Mouse (Mus musculus) frontal cortex, postnatal 10 days (tissue): ENCODE measurements at regions not wholly inside any gene's neighbourhood (a gene's known extent, or its start where the extent isn't known, plus 50 kb on each side); places are given as distances from the start of the nearest gene placed in this dataset.

ENCODE experiments used
- DNase-seq, 2 experiments: peaks; one replicate each; pipeline ENCODE4 v3.0.0; 2022; ENCODE audit warnings: low spot score in 2 of 2, mixed read lengths in 1 of 2

DNA sequence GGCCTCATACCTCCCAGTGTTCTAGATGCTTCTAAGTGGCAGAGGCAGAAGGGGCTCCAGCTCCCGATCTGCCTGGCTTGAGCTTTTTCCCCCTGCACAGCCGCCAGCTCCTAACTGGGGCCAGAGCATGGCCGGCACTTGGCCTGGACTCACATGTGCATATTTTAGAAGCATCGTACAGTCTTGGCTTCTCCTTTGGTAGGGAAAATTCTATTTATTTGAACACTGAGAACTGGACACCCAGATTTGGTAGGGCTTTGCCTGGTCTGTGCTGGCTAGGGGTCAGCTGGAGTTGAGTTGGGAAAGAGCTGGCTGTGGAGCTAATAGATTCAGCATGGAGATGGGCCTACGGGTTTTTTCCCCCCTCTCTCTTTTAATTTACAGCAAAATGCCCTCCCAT, 282.9 kb upstream of the Auts2 start:
- no peak for DNase-seq

- no peak for DNase-seq
Observed at GRCm38 (mm10) chr5:132817665-132818064, 274.5 kb upstream of the Auts2 start.

DNA sequence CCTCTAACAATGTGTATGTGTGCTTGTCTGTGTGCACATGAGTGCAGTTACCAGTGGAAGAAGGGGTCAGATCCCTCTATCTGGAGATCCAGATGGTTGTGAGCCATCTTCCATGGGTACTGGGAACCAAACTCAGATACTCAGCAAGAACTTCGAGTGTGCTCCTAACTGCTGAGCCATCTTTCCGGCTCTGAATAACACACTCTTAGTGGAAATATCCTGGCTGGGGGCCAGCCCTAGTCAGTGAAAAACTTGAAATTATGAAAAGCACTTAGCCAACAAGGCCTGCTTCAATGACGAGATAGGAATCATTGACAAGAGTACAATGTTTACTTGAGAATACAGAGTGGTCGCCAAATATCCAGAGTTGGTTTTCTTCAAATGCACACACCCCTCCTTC, 266.0 kb upstream of the Auts2 start:
- DNase-seq, result no peak

DNA sequence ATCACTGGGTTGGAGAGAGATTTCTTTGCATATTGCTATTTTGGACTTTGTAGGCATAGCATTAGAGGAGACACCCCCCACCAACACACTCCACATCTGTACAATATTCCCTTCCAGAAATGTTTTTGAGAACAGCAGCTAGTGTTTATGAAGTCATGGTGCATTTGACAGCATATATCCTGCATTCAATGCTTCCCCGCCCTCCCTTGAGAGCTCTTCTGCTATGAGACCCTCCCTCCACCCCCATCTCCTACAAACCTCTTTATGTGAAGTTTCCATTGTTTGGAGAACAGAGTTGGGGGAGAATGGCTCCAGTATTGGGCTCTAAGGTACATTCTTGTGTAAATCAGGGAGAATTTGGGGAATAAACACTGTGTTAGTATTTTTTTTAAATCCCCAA, 252.9 kb upstream of the Auts2 start:
- DNase-seq, result no peak

DNA sequence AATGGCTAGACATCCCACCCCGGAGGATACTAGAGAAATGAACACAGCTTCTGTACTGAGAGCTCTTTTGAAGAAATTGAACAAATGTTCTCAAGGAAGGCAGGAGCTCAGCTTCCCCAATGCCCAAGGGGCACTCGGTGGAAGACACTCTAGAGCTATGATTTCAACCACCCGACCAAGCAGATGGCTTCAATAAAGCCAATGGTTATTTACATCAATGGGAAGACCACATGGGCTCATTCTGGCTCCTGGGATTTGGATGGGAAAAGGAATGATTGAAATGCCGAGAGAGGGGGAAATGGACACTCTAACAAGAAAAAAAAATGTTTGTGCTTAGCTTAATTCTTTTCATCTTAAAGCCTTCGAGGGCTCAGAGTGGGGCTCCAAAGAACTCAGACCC, 249.3 kb upstream of the Auts2 start:
- no peak for DNase-seq

GRCm38 (mm10) chr5:132785291-132785690, 242.1 kb upstream of the Auts2 start:
- no peak for DNase-seq

DNA sequence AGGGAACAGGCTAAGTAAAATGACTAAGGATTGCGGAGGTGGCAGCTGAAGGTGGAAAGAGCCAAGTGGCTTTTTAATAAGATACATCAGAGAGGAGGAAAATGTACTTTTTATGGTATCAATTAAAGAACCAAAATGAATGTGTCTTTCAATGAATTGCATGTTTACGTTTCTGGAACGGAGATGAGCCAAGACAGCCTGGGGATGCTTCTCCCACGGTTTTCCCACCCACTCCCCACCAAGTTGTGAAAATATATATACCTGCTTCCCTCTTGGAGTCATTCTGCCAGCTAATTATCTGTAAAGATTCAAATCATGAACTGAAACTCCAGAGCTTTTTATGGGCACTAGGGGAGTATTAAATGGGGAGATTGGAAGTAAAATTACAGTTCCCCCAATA, 241.6 kb upstream of the Auts2 start:
- DNase-seq, result no peak

GRCm38 (mm10) chr5:132774141-132774680, 231.1 kb upstream of the Auts2 start:
- DNase-seq, result no peak

- DNase-seq, result no peak
Observed at GRCm38 (mm10) chr5:132760396-132760795, 217.3 kb upstream of the Auts2 start.

DNA sequence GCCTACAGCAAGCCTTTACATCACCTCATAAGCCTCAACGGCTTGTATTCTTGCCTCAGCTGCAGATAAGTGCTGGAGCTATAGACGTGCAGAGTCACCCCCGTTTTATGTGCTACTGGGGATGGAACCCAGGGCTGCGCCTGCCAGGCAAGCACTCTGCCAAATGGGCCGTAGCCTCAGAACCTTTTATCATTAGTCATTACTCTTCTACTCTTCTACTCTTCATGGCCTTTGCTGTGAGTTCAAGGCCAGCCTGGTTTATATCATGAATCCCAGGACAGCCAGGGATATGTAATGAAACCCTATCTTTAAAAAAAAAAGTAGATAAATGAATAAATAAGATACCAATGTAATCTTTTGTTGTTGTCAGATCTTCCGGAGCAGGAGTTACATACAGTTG, 216.6 kb upstream of the Auts2 start:
- DNase-seq, result no peak

DNA sequence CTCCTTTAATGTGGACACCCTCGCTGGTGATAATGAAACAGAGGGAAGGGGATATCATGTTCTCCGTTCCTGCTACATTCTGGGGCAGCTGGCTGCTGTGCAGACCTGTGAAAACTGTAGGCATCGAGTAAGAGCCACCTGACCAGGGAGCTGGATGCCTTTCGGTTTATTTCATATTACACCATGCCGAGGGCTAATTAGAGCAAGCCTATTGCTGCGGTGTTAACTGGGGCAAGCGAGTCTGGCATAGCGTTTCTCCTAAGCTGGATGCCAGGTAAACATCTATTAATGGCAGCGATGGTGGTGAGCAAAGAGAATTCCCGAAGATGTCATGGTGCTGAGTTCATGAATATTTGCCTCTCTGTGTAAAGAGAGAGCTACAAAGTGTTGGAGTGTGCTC, 215.8 kb upstream of the Auts2 start:
- no peak for DNase-seq

- no peak for DNase-seq
Observed at GRCm38 (mm10) chr5:132737966-132738365, 194.8 kb upstream of the Auts2 start.

DNA sequence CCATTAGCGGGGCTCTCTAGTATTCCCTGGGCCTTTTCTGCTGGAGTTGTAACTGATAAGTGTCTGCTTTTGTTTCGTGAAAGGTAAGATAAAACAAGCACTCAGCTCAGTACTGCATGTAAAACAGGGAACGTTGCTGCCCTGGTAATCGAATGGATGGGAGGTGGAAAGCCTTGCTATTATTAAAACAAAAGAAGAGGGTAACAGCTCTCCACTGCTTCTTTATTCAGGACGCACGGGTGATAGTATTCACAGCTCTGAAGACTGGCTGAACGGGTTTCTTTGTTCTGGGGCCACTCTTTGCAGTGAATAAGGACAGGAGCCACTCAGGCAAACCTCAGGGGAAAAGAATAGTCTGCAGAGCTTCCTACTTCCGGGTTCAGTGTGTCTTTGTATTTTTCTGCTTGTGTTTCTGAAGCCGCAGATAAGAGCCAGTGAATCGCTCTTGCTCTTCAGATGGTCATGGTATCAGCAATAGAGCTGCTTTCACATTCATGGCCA, 185.6 kb upstream of the Auts2 start:
- no peak for DNase-seq

DNA sequence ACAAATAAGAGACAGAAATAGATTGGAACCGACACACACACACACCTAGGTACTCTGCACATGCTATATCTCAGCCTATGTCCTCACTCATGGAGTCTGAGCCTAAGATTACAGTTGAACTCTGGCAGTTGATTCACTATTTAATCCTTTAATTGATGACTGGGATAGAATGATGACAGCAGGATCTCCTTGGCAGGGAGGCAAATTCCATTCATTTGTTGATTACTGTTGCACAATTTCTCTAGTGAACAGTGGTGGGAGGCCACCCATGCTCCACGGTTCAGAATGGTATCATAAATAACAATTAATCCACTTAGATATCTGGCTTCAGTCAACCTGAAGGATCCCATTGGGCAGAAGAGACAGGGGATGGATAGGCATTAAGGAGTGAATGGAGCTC, 181.3 kb upstream of the Auts2 start:
- DNase-seq, result no peak

DNA sequence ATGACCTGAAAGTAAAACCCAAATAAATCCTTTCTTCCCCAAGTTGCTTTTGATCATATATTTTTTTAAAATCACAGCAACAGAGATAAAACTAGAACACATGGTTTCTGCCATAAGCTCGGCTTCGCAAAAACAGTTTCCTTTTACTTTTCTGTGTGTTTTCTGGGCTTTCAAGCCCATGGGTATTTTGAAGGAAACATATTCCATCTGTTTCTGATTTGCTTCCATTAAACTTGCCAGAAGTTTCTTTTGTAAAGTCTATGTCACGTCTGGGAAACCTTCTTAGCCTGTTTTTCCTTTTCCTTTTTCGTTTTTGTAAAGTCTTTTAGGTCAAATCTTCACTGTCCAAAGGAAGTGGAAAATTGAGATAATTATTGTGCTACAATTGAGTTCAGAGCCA, 167.2 kb upstream of the Auts2 start:
- DNase-seq, result no peak

- no peak for DNase-seq
Observed at GRCm38 (mm10) chr5:132707531-132707930, 164.4 kb upstream of the Auts2 start.

- DNase-seq, result no peak
Observed at GRCm38 (mm10) chr5:132703455-132704100, 160.4 kb upstream of the Auts2 start.

- no peak for DNase-seq
Observed at GRCm38 (mm10) chr5:132702573-132702972, 159.4 kb upstream of the Auts2 start.

DNA sequence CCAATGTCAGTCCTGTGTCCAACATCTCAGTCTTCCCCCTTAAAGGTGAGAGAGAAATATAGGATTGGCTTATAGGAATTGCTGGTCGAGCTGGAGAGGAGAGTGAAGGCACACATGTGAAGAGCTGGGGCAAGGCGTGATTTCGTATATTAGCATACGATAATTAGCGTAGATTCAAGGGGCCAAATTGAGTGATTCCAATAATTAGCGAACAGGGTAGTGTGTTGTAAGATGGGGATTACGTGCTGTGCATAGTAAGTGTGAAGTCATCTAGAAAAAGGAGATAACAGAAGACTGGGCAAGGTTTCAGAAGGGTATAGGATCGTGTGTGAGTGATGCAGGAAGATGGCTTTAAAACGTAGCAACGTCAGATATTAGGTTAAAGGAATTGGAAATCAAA, 147.6 kb upstream of the Auts2 start:
- no peak for DNase-seq

- no peak for DNase-seq
Observed at GRCm38 (mm10) chr5:132675261-132675660, 132.1 kb upstream of the Auts2 start.

GRCm38 (mm10) chr5:132673599-132674305, 130.6 kb upstream of the Auts2 start:
- no peak for DNase-seq

GRCm38 (mm10) chr5:132671496-132671895, 128.4 kb upstream of the Auts2 start:
- no peak for DNase-seq

DNA sequence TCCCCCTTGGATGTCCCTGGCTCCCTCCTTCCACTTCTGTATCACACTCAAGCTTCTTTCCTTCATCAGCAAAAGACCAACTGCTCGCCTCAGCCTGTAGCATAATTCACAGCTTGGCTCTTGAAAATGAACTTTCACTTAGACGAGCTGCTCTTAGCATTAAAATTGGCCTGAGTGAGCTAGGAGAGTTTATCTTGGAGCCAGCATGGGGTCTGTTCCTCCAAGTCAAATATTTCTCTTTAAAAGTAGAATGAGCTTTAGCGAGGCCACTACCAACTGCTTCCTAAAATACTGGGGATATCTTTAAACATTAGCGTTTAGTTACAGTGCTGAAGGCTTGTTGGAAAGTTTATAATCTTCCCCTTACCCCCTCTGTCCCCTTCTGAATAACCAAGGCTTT, 124.2 kb upstream of the Auts2 start:
- DNase-seq, result no peak
